Mouse (Mus musculus) layer of hippocampus, adult 18-20 months (tissue): ENCODE results near the gene Nusap1. TPM values are rescaled to one million over a fixed set of nuclear protein-coding genes. Genes with fewer than 3 reads are reported as not detected.
A peak's percentile ranks its signal among the peaks of the same experiment; 100 is the strongest.
"Not testable (repeated sequence)": the region's sequence is repeated elsewhere in the genome, so short reads cannot be mapped to it uniquely, and the experiment has no call there.

Source experiments
- DNase-seq, 2 experiments: peaks; one replicate each; pipeline ENCODE4 v3.0.0; 2022; ENCODE audit warnings: low spot score in 2 of 2
- long read RNA-seq: library from polyadenylated mRNA; stranded (forward); transcript quantifications from one replicate; pipeline ENCODE4 v2.0.0, GENCODE M21; 2021
- total RNA-seq, 2 experiments: library from RNA; stranded (reverse); gene quantifications; 2 replicates each; pipeline ENCODE4 v1.2.3; 2021

Gene Nusap1
- total RNA-seq: under 1 TPM; 0.51 to 0.62 TPM
- long read RNA-seq, partial matches to known transcripts: 0 of 3 reads
- long read RNA-seq, other reads (novel, unspliced or antisense): 3 of 3 reads

GRCm38 (mm10) chr2:119618199-119618982 is at the start of gene Nusap1, which contains the start of gene Oip5:
Nusap1 (plus strand) TSS chr2:119618298.
Oip5 (minus strand) TSS chr2:119618469.
- peak; percentile 88 to 96 for DNase-seq

- no peak for DNase-seq
Measured at GRCm38 (mm10) chr2:119572471-119572870, 45.6 kb upstream of the Nusap1 start.

- DNase-seq: no peak
Measured at GRCm38 (mm10) chr2:119581571-119581970, 36.5 kb upstream of the Nusap1 start.

GRCm38 (mm10) chr2:119583439-119583838 is 34.7 kb upstream of the Nusap1 start:
- no peak for DNase-seq

- no peak for DNase-seq
Measured at GRCm38 (mm10) chr2:119584282-119584681, 33.8 kb upstream of the Nusap1 start.

GRCm38 (mm10) chr2:119587383-119587782 is 30.7 kb upstream of the Nusap1 start:
- DNase-seq: peak in 1 of 2 experiments; percentile 35

GRCm38 (mm10) chr2:119591247-119591646 is 26.9 kb upstream of the Nusap1 start:
- DNase-seq: no peak

- DNase-seq: no peak
Measured at GRCm38 (mm10) chr2:119593765-119594112, 24.4 kb upstream of the Nusap1 start.

- DNase-seq: peak; percentile 95 to 99
Measured at GRCm38 (mm10) chr2:119594113-119594981, 23.8 kb upstream of the Nusap1 start.

GRCm38 (mm10) chr2:119595308-119595707 is 22.8 kb upstream of the Nusap1 start:
- DNase-seq: no peak

- DNase-seq: peak; percentile 53 to 75
Measured at GRCm38 (mm10) chr2:119596781-119597330, 21.2 kb upstream of the Nusap1 start.

- peak; percentile 25 to 68 for DNase-seq
Measured at GRCm38 (mm10) chr2:119601027-119601426, 17.1 kb upstream of the Nusap1 start.

- DNase-seq: not testable (repeated sequence)
Measured at GRCm38 (mm10) chr2:119601575-119601974, 16.5 kb upstream of the Nusap1 start.

GRCm38 (mm10) chr2:119602488-119602887 is 15.6 kb upstream of the Nusap1 start:
- no peak for DNase-seq

GRCm38 (mm10) chr2:119603909-119604308 is 14.2 kb upstream of the Nusap1 start:
- DNase-seq: no peak

- DNase-seq: no peak
Measured at GRCm38 (mm10) chr2:119605361-119605973, 12.6 kb upstream of the Nusap1 start.

GRCm38 (mm10) chr2:119607023-119607422 is 11.1 kb upstream of the Nusap1 start:
- DNase-seq: no peak

GRCm38 (mm10) chr2:119617841-119618198 is 278 bp upstream of the Nusap1 start:
- DNase-seq: no peak

GRCm38 (mm10) chr2:119619002-119619401 is 904 bp downstream of the Nusap1 start:
- DNase-seq: not testable (repeated sequence)

- no peak for DNase-seq
Measured at GRCm38 (mm10) chr2:119621302-119621701, 3.2 kb downstream of the Nusap1 start.

GRCm38 (mm10) chr2:119636781-119637180 is 18.7 kb downstream of the Nusap1 start:
- no peak for DNase-seq
